Mouse (Mus musculus) olfactory bulb, adult 2 months (tissue): Measurements from ENCODE around the gene Mrps11. TPM values are rescaled to one million over a fixed set of nuclear protein-coding genes. Genes with fewer than 3 reads are reported as not detected.

Experiments used
- H3K27ac ChIP-seq: fragments of 200-500 bp; 2 replicates; pipeline ENCODE4 v1.5.1; 2012; ENCODE audit warnings: low read depth, low read length; ENCODE audit not compliant: insufficient read depth
- H3K4me1 ChIP-seq: fragments of 200-500 bp; 2 replicates; pipeline ENCODE4 v1.6.1; 2012; ENCODE audit warnings: low read length; ENCODE audit not compliant: control insufficient read depth, insufficient read depth
- H3K4me3 ChIP-seq: fragments of 200-500 bp; 2 replicates; pipeline ENCODE4 v1.5.1; 2012; ENCODE audit warnings: mild to moderate bottlenecking, low read depth, low read length, moderate library complexity; ENCODE audit not compliant: insufficient read depth
- CTCF ChIP-seq: fragments of 200-500 bp; IDR thresholded peaks from 2 replicates; pipeline ENCODE4 v1.5.1; 2012; ENCODE audit warnings: low read depth, mild to moderate bottlenecking, low read length, moderate library complexity; ENCODE audit not compliant: insufficient read depth
- POLR2A ChIP-seq: fragments of 200-500 bp; IDR thresholded peaks from 2 replicates; pipeline ENCODE4 v1.6.1; 2012; ENCODE audit warnings: mild to moderate bottlenecking, low read depth, low read length, moderate library complexity; ENCODE audit not compliant: insufficient read depth
- WGBS: fragments of 180-500 bp; shearing (Covaris S2); methylation state at CpG from one replicate; pipeline ENCODE4 v1.1.7; 2018; 5-methylcytosine and 5-hydroxymethylcytosine counted together
- polyA plus RNA-seq: library from polyadenylated mRNA; stranded (reverse); fragments of >200 nt; gene quantifications from 2 replicates; pipeline ENCODE4 v1.2.4, GENCODE M21; 2012; ENCODE audit warnings: low replicate concordance; ENCODE audit not compliant: missing spikeins, insufficient read depth, insufficient read length

Mrps11 gene
- polyA plus RNA-seq, 1 experiment, result not detected

DNA sequence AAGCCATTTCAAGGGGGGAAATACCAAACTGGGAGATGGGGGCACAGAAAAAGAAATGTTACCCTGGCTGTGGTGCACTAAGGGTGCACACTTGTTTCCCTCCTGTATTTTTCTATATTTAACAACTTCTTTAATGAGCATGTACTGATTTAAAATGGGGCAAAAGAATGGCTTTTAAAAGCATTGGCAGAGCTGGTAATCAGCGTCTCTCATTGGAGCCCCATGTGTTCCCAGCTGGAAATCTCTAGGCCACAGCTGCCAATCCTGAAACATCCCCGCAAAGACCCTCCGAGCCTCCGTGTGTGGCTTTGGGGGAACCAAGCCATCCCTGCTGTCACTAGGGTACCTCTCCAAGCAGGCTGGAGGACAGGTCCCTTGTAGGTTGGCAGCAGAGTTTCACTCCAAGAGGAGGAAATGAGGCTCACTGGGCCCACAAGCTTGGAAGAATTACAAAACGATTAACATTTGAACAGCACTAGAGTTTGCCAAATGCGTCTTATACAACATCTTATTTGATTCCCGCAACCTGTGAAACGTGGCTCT is 28.4 kb upstream of the Mrps11 start:
- Histone ChIP-seq H3K4me3 (no peak overlapping the region), H3K27ac (no peak overlapping the region), H3K4me1 (peaks cover 8% of the 10 kb centered on the region)
- WGBS, result 22% methylated on average over 8 of the region's 8 CpGs
- TF ChIP-seq POLR2A, result no peak
- no peak for TF ChIP-seq CTCF

DNA sequence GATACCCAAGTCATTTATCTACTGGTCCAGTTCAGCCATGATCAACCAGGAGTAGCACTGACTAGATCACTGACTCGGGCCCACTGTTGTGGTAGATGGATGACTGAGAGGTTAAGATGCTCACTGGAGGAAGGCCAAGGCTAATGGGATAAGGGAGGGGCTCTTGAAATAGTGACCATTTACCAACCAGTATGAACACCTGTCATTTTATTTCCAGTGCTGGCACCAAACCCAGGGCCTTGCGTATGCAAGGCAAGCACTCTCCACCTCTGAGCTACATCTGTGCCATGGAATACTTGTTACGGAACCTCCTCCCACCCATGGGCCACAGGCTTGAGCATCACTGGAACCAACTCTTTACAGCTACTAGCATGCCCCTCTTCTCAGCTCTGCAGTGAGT is 19.1 kb upstream of the Mrps11 start:
- H3K4me3 ChIP-seq, result no peak overlapping the region
- 98% methylated on average over 3 of the region's 3 CpGs for WGBS

DNA sequence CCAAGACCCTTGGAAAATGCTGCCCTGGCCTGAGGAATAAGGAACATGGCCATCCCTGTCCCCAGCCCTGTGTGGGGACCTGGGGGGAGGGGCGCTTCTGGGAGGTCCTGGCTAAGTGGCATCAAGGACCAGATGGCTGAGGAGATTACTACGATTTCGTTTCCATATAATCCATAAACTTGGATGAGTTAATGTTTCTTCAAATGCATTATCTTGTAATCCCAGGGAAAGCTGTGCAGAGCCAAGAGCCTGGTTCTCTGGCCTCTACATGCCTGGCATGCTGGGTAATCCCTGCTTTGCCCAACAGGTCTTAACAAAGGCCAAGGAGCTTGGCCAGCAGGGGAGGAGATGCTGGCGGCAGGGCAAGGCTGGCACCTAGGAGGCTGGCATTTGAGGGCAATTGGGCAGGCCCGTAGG is 17.7 kb upstream of the Mrps11 start:
- Histone ChIP-seq H3K27ac (no peak overlapping the region), H3K4me1 (peaks cover 6% of the 10 kb centered on the region; the same call in 1 of the 2 replicates), H3K4me3 (no peak overlapping the region)
- TF ChIP-seq CTCF (no peak), POLR2A (no peak)
- 77% methylated on average over 5 of the region's 5 CpGs for WGBS

More for the DNA sequence above, 19.1 kb upstream of the Mrps11 start:
- peaks cover 6% of the 10 kb centered on the region; the same call in 1 of the 2 replicates for H3K4me1 ChIP-seq
- H3K27ac ChIP-seq, result no peak overlapping the region
- TF ChIP-seq POLR2A (no peak), CTCF (no peak)

DNA sequence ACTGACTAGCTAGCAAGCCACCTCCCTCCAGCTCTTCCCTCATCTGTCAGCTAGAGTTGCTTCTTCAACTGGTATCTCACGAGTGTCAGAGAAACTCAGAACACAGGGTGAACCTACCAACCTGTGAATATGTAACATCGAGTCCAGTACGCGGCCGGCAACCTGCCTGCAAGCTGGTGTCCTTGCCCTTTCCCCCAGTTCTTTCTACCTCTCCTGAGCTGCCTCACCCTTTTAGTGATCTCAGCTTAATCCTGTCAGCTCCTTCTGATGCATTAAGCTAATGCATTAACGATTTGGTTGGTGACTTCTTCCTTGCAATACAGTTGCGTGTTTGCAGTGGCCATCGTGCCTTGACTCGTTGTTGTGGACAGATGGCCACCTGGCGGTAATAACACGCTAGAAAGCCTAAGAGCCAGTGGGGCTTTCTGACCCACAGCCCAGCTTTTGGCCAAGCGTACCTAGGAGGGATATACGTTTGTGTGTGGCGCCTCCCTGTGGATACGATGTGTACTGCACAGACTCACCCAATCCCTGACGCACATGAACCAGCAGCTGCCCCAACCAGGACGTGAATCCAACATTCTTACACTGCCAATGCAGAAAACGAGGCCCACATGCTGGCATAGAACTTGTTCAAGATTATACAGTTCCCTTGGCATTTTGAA is 16.8 kb upstream of the Mrps11 start:
- Histone ChIP-seq H3K4me3 (peak overlapping the region; percentile 16; the same call in 1 of the 2 replicates), H3K4me1 (peaks cover 6% of the 10 kb centered on the region; the same call in 1 of the 2 replicates), H3K27ac (no peak overlapping the region)
- WGBS, result 22% methylated on average over 18 of the region's 18 CpGs
- TF ChIP-seq POLR2A, result no peak
- TF ChIP-seq CTCF, result peak; percentile 83

DNA sequence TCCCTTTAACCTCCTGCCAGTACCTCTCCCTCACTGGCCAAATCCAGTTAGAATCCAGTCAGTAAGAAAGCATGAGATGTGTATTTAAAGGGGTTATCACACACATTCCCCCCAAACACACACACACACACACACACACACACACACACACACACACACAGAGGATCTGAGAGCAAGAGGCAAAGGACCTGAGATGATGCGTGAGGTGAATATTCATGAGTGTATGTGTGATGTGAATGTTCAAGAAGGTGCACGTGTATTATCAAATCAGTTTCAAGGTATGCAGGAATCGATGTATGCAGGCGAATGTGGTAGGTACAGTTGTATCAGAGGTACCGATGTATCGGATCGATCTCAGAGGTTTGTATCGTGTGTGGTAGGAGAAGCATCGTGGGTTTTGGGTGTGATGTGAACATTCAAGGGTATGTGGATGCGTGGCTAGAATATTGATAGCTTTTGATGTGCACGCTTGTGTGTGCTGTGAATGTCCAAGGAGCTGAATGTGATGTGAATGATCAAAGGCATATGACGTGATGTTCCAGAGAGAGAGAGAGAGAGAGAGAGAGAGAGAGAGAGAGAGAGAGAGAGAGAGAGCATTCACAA is 14.9 kb upstream of the Mrps11 start:
- Histone ChIP-seq H3K4me3 (no peak overlapping the region), H3K27ac (no peak overlapping the region), H3K4me1 (peaks cover 6% of the 10 kb centered on the region; the same call in 1 of the 2 replicates)
- TF ChIP-seq CTCF, result no peak
- TF ChIP-seq POLR2A, result no peak
- 88% methylated on average over 12 of the region's 12 CpGs for WGBS

DNA sequence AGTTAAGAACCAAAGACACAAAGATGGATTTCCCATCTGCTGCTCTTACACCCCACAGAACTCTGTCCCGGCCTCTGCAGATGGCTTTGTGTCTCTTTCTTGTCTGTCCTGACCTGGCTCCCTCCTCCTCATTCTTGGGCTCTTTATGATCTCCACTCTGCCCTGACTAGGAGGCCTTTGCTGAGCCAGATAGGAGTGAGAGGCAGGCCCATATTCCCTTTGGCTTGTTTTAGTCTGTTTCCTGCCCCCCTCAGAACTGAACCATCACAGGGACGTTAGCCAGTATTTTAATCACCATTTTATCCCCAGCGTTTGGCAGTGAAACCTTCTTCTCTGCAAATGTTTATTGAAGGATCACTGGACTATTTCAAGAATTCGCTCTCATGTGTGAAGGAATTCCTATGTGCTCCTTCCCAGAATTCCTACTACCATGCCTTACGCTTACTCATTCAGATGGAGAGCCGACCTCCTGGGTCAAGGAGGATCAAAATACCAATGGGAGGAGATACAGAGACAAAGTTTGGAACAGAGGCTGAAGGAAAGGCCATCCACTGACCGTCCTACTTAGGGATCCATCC is 13.8 kb upstream of the Mrps11 start:
- no peak for TF ChIP-seq POLR2A
- TF ChIP-seq CTCF, result no peak
- Histone ChIP-seq H3K27ac (no peak overlapping the region), H3K4me3 (no peak overlapping the region), H3K4me1 (peaks cover 6% of the 10 kb centered on the region; the same call in 1 of the 2 replicates)
- 80% methylated on average over 7 of the region's 7 CpGs for WGBS

DNA sequence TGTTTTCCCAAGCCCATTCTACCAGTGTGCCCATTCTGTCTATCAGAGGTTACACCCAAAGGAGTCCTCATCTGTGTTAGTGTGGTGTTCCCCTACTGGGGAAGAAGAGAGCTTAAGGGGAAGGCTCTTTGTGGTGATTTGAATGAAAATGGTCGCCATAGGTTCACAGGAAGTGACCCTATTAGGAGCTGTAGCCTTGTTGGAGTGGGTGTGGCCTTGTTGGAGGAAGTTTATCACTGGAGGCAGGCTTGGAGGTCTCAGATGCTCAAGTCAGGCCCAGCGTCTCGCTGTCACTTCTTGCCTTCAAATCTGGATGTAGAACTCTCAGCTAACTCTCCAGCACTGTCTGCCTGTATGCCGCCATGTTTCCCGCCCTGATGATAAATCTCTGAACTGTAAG is 12.0 kb upstream of the Mrps11 start:
- WGBS, result 93% methylated on average over 5 of the region's 5 CpGs
- Histone ChIP-seq H3K27ac (no peak overlapping the region), H3K4me1 (peaks cover 4% of the 10 kb centered on the region; the same call in 1 of the 2 replicates), H3K4me3 (no peak overlapping the region)
- TF ChIP-seq POLR2A (no peak), CTCF (no peak)

DNA sequence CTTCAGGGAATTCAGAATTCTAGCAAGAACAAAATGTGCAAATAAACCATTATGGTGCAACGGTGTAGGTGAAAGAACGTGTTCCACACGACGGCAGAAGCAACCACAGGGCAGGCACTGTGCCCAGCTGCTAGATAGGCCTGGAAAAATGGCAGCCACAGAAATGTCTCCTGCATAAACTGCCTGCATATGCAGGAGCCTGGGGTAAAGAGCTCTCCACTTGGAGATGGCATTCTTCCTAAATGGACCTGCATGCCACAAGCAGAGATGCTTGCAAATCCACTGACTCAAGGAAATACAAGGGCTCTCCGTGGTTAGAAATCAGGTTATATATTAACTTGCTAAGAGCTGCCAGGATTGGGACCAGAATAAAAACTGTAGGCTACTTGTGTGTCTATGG is 4.2 kb upstream of the Mrps11 start:
- 94% methylated on average over 5 of the region's 5 CpGs for WGBS
- no peaks in the 10 kb centered on the region for H3K4me1 ChIP-seq
- no peak overlapping the region for H3K4me3 ChIP-seq
- no peak overlapping the region for H3K27ac ChIP-seq
- TF ChIP-seq CTCF (no peak), POLR2A (no peak)

DNA sequence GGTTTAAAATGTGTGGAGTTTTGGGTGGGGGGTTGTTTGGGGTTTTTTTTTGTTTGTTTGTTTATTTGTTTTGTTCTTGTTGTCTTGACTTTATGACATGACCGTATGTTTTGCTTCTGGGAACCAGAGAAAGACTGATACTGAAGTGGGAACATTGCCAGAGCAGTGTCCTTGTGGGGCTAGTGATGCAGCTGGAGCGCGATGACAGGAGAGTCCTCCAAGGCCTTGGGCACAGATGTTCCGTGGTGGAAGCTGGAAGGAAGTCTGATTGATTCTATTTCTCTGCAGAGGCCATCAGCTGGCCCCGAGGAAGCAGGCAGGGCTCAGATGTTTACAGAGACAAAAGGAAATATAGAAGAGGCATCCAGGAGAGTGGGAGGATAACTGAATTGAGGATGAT is 3.0 kb downstream of the Mrps11 start:
- H3K4me3 ChIP-seq, result no peak overlapping the region
- H3K4me1 ChIP-seq, result 0 out of 2 replicates have a peak, but pooled peaks cover 2% of the 10 kb centered on the region
- TF ChIP-seq CTCF, result no peak
- no peak for TF ChIP-seq POLR2A
- H3K27ac ChIP-seq, result no peak overlapping the region
- WGBS, result 69% methylated on average over 5 of the region's 5 CpGs

DNA sequence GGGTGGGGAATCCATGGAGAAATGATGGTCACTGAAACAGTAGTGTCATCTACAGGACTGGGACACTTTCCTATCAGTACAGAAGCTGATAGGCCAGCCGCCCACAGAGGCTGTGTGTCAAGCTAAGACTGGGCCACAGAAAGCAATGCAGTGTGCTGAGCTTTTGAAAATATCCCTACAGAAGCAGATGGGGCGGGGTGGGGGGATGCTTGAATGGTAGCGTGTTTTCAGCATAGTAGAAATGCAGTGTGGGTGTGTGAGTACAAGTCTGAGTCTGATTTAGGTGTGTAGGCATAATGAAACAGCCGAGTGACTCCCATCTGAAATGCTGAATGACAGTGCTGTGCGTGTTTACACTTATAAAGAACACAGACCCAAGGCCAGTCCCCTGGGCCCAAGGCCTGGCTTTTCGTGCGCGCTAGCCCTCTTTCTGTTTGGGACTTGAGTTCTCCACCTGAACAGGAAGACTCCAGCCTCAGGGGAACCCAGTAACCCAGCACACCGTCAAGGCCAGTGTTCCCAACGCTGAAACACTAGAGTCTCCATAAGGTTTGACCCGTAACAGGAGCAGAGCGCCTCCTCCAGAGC is 5.0 kb downstream of the Mrps11 start:
- TF ChIP-seq POLR2A, result no peak
- TF ChIP-seq CTCF, result no peak
- 90% methylated on average over 12 of the region's 12 CpGs for WGBS
- H3K27ac ChIP-seq, result no peak overlapping the region

More for the DNA sequence above, 5.0 kb downstream of the Mrps11 start:
- 0 out of 2 replicates have a peak, but pooled peaks cover 2% of the 10 kb centered on the region for H3K4me1 ChIP-seq
- no peak overlapping the region for H3K4me3 ChIP-seq
